In the genomic region with DNA sequence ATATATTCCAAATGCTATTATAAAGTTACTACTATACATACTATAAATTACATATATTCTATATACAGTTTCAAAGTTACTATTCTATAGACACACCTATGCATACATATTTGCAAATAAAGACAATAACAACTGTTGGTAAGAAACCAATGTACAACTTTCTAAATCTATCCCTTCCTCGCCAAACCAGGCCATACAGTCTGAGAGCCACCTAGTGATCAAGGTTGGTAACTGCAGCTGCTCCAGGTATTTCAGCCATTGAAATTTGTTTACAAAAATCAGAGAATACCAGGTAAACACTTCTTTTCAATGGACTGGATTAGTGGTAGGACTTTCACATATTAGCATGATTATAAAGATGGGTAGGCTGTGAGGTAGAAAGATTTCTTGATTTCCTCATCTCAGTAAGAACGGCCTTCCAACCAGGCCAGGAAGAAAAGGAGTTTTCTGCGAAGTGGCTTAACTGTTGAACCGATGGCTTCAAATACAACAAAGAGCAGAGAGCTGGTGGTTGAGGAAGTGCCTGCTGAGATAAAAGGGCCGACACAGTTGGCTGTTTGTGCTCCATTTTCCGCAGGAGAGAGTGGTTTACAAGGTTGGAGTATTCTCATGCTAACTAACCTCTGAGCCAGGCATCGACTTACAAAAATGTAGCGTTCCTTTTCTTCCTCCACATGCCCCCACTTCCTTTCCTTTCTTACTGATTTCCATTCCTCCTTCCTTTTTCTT, we compare ENCODE assay signal across 9 mouse cellular contexts. TPM values are rescaled to one million over a fixed set of nuclear protein-coding genes. Genes with fewer than 3 reads are reported as not detected.
DNase-seq lines count a peak whose midpoint lies in the region; ATAC-seq and TF ChIP-seq lines count a peak whose summit lies in the region.
"Had no signal": no experiment of that assay in that cellular context is flagged by ENCODE, and none has a peak within 500 bp of the region (broad histone marks: within the 10 kb centered on the region; RNA-seq: fewer than 3 reads in every experiment).

No protein-coding gene starts in this region.

- no peak overlapping the region; the same call in 1 of the 2 replicates for H3K4me2 ChIP-seq in kidney, embryonic 16.5 days (replicated peaks; ENCODE audit: low read depth, low read length)

- no peak for TF ChIP-seq POLR2A in cortical plate, adult 2 months (IDR thresholded peaks at IDR 0.05; ENCODE audit: extremely low read depth, insufficient read depth, low read length)

- 19% methylated on average over 8 of the region's 8 CpGs for WGBS in kidney, embryonic 16.5 days
- 4% methylated on average over 8 of the region's 8 CpGs for WGBS in hindbrain, embryonic 10.5 days

- H3K27me3 ChIP-seq in kidney, embryonic 16.5 days (ENCODE audit: insufficient read depth, low read length) = no peaks in the 10 kb centered on the region
- 0 out of 2 replicates have a peak, but pooled peaks cover 8% of the 10 kb centered on the region for H3K27me3 ChIP-seq in hindbrain, embryonic 10.5 days (ENCODE audit: insufficient read depth, poor library complexity, severe bottlenecking)

- H3K27ac ChIP-seq in kidney, embryonic 16.5 days (ENCODE audit: low read length) = no peak overlapping the region
- H3K27ac ChIP-seq in cortical plate, adult 2 months (ENCODE audit: insufficient read depth, low read length) = no peak overlapping the region
- peak overlapping the region; percentile 35; the same call in 1 of the 2 replicates for H3K27ac ChIP-seq in hindbrain, embryonic 10.5 days
- H3K27ac ChIP-seq: macrophage had no signal

- H3K9ac ChIP-seq in kidney, embryonic 16.5 days (replicated peaks; ENCODE audit: low read length) = no peak overlapping the region

- peak; percentile 69 for TF ChIP-seq CTCF in cortical plate, adult 2 months (IDR thresholded peaks at IDR 0.05; ENCODE audit: extremely low read depth, insufficient read depth, low read length)

- no peaks in the 10 kb centered on the region for H3K36me3 ChIP-seq in kidney, embryonic 16.5 days (ENCODE audit: insufficient read depth, low read length)
- H3K36me3 ChIP-seq in hindbrain, embryonic 10.5 days = no peaks in the 10 kb centered on the region

- no peaks in the 10 kb centered on the region for H3K9me3 ChIP-seq in kidney, embryonic 16.5 days (ENCODE audit: low read length)
- H3K9me3 ChIP-seq in hindbrain, embryonic 10.5 days = no peaks in the 10 kb centered on the region

- peaks cover 11% of the 10 kb centered on the region; the same call in 1 of the 2 replicates for H3K4me1 ChIP-seq in kidney, embryonic 16.5 days (ENCODE audit: insufficient read depth, low read length)
- H3K4me1 ChIP-seq in cortical plate, adult 2 months (ENCODE audit: control insufficient read depth, insufficient read depth, low read length) = no peaks in the 10 kb centered on the region
- peaks cover 14% of the 10 kb centered on the region; the same call in 1 of the 2 replicates for H3K4me1 ChIP-seq in hindbrain, embryonic 10.5 days (replicated peaks)

- peak; percentile 62 for DNase-seq in kidney, adult 18-20 months
- peak; percentile 97 for DNase-seq in ES-CJ7 (ENCODE audit: low read depth, low spot score)
- DNase-seq in hindbrain, embryonic 10.5 days (ENCODE audit: low spot score) = no peak
- DNase-seq in urinary bladder, postnatal 36 days (ENCODE audit: low spot score in 2 of 2) = no peak
- no peak for DNase-seq in left cerebral cortex, adult 18-20 months (ENCODE audit: low spot score in 2 of 2)

- no peak overlapping the region for H3K4me3 ChIP-seq in kidney, embryonic 16.5 days (ENCODE audit: low read length)
- H3K4me3 ChIP-seq in cortical plate, adult 2 months (ENCODE audit: insufficient read depth, low read length) = no peak overlapping the region
- H3K4me3 ChIP-seq in hindbrain, embryonic 10.5 days = no peak overlapping the region

- no peak for ATAC-seq in kidney, embryonic 16.5 days (ENCODE audit: low FRiP score, low TSS enrichment)
- ATAC-seq in megakaryocyte-erythroid progenitor cell, adult 5-6 weeks (replicated peaks; ENCODE audit: low FRiP score, low TSS enrichment, poor library complexity, severe bottlenecking) = peak; percentile 66; the same call in 1 of the 2 replicates

RNA-seq across cellular contexts. Expression of a gene that starts 7.5 kb away (rescaled TPM):
- polyA plus RNA-seq in kidney, embryonic 16.5 days (2015; fragmentation: Nextera tagmentation; extraction: Ambion mirVana) = 8.2 and 8.6 TPM in 2 replicates
- 0.23 and 0.25 TPM in 2 replicates for polyA plus RNA-seq in cortical plate, adult 2 months (2012; rRNA removed)
- 1.8 and 3.1 TPM in 2 replicates for polyA plus RNA-seq in hindbrain, embryonic 10.5 days (2016; fragmentation: Nextera tagmentation; extraction: Ambion mirVana)
- not detected in 2 replicates for total RNA-seq in megakaryocyte-erythroid progenitor cell, adult 5-6 weeks (2014; fragmentation: Nextera tagmentation)
- total RNA-seq in megakaryocyte-erythroid progenitor cell, adult 5-6 weeks (2017) = not detected in 2 replicates
- total RNA-seq in left cerebral cortex, adult 18-20 months (2021) = under 1 TPM in 1 of 2 experiments, not detected in 1; 0.23 TPM
- polyA plus RNA-seq: macrophage had no signal

RNA-seq across cellular contexts. Expression of a gene that starts 19.5 kb away (rescaled TPM):
- not detected in 2 replicates for polyA plus RNA-seq in kidney, embryonic 16.5 days (2015; fragmentation: Nextera tagmentation; extraction: Ambion mirVana)
- 0.11 and 0.13 TPM in 2 replicates for polyA plus RNA-seq in cortical plate, adult 2 months (2012; rRNA removed)
- polyA plus RNA-seq in hindbrain, embryonic 10.5 days (2016; fragmentation: Nextera tagmentation; extraction: Ambion mirVana) = not detected in 2 replicates
- 1.3 TPM in 1 of 2 replicates, not detected in the other for total RNA-seq in megakaryocyte-erythroid progenitor cell, adult 5-6 weeks (2014; fragmentation: Nextera tagmentation)
- not detected in 2 replicates for total RNA-seq in megakaryocyte-erythroid progenitor cell, adult 5-6 weeks (2017)
- not detected for total RNA-seq in left cerebral cortex, adult 18-20 months (2021)
- polyA plus RNA-seq: macrophage had no signal

RNA-seq across cellular contexts. Expression of a gene that starts 24.7 kb away (rescaled TPM):
- polyA plus RNA-seq in kidney, embryonic 16.5 days (2015; fragmentation: Nextera tagmentation; extraction: Ambion mirVana) = not detected in 2 replicates
- 0.19 TPM in 2 replicates for polyA plus RNA-seq in cortical plate, adult 2 months (2012; rRNA removed)
- polyA plus RNA-seq in hindbrain, embryonic 10.5 days (2016; fragmentation: Nextera tagmentation; extraction: Ambion mirVana) = not detected in 2 replicates
- total RNA-seq in megakaryocyte-erythroid progenitor cell, adult 5-6 weeks (2014; fragmentation: Nextera tagmentation) = not detected in 2 replicates
- not detected in 2 replicates for total RNA-seq in megakaryocyte-erythroid progenitor cell, adult 5-6 weeks (2017)
- not detected for total RNA-seq in left cerebral cortex, adult 18-20 months (2021)
- polyA plus RNA-seq: macrophage had no signal

RNA-seq across cellular contexts. Expression of a gene that starts 31.1 kb away (rescaled TPM):
- 115 and 130 TPM in 2 replicates for polyA plus RNA-seq in kidney, embryonic 16.5 days (2015; fragmentation: Nextera tagmentation; extraction: Ambion mirVana)
- 51.8 and 56.3 TPM in 2 replicates for polyA plus RNA-seq in cortical plate, adult 2 months (2012; rRNA removed)
- 86.0 and 103 TPM in 2 replicates for polyA plus RNA-seq in hindbrain, embryonic 10.5 days (2016; fragmentation: Nextera tagmentation; extraction: Ambion mirVana)
- total RNA-seq in megakaryocyte-erythroid progenitor cell, adult 5-6 weeks (2014; fragmentation: Nextera tagmentation) = 43.6 and 51.9 TPM in 2 replicates
- 8.7 and 15.9 TPM in 2 replicates for total RNA-seq in megakaryocyte-erythroid progenitor cell, adult 5-6 weeks (2017)
- 10 to 100 TPM; 48.9 to 51.2 TPM for total RNA-seq in left cerebral cortex, adult 18-20 months (2021)

RNA-seq across cellular contexts. Expression of a gene that starts 53.8 kb away (rescaled TPM):
- not detected in 2 replicates for polyA plus RNA-seq in kidney, embryonic 16.5 days (2015; fragmentation: Nextera tagmentation; extraction: Ambion mirVana)
- polyA plus RNA-seq in cortical plate, adult 2 months (2012; rRNA removed) = 0.10 TPM in 1 of 2 replicates, not detected in the other
- polyA plus RNA-seq in hindbrain, embryonic 10.5 days (2016; fragmentation: Nextera tagmentation; extraction: Ambion mirVana) = not detected in 2 replicates
- not detected in 2 replicates for total RNA-seq in megakaryocyte-erythroid progenitor cell, adult 5-6 weeks (2014; fragmentation: Nextera tagmentation)
- total RNA-seq in megakaryocyte-erythroid progenitor cell, adult 5-6 weeks (2017) = not detected in 2 replicates
- total RNA-seq in left cerebral cortex, adult 18-20 months (2021) = not detected
- polyA plus RNA-seq: macrophage had no signal

Comparison
In these comparisons a context has a peak if more than half of its experiments do, and no peak if none do; other contexts are left out.
1. DNase-seq: peak in kidney, adult 18-20 months (single experiment) and ES-CJ7 (single experiment); none in hindbrain, embryonic 10.5 days (single experiment), urinary bladder, postnatal 36 days (0 of 2) and left cerebral cortex, adult 18-20 months (0 of 2).